Mouse (Mus musculus): Measurements from ENCODE around the gene Stk35. TPM values are rescaled to one million over a fixed set of nuclear protein-coding genes. Genes with fewer than 3 reads are reported as not detected.

Gene Stk35
- 16.4 and 19.3 TPM in 2 replicates for total RNA-seq (2014; fragmentation: Nextera tagmentation)
- total RNA-seq (2017), result 7.5 and 8.7 TPM in 2 replicates

GRCm38 (mm10) chr2:129800271-129800903 lies at the start of gene Stk35:
TSS of gene Stk35 (plus strand) at chr2:129800517.
- ATAC-seq (replicated peaks; ENCODE audit: low FRiP score, low TSS enrichment, poor library complexity, severe bottlenecking), result peak; percentile 92

DNA sequence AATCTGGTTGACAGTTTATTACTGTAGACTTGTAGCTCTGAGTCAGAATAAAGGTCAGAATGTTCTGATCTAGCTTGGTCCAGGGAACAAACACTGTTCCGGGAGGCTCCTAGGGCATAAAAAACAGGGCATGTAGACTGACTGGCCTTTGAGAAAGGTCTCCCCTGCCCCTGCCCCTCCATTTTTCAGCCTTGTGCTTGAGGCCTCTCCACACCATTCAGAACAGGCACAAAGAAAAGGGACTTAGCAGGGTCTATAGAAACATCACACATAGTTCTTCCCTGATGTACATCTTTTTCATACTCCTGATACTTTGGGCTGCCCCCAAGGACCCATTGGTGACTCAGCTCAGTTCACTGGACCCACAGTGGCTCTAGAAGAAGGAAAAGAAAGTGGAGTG lies 18.3 kb upstream of the Stk35 start:
- ATAC-seq (replicated peaks; ENCODE audit: low FRiP score, low TSS enrichment, poor library complexity, severe bottlenecking), result no peak

GRCm38 (mm10) chr2:129796501-129796900 lies 3.8 kb upstream of the Stk35 start:
- no peak for ATAC-seq (replicated peaks; ENCODE audit: low FRiP score, low TSS enrichment, poor library complexity, severe bottlenecking)

- ATAC-seq (replicated peaks; ENCODE audit: low FRiP score, low TSS enrichment, poor library complexity, severe bottlenecking), result no peak
Observed at GRCm38 (mm10) chr2:129797709-129798108, 2.6 kb upstream of the Stk35 start.

- ATAC-seq (replicated peaks; ENCODE audit: low FRiP score, low TSS enrichment, poor library complexity, severe bottlenecking), result no peak
Observed at GRCm38 (mm10) chr2:129798410-129798809, 1.9 kb upstream of the Stk35 start.

DNA sequence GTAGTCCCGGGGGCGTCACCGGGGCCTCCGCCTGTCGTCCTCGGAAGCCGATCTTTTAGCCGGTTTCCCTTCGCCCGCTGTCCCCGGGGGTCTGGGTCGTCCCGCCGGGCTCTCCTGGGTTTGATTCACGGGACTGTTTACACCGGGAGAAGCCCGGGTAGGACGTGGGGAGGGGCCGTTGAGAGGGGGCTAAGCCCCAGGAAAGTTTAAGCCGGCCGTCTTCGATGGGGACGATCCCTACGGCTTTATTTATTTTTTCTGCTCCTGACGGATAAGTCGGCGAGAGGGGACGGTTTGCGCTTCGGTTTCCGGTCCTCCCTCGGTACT lies 550 bp downstream of the Stk35 start:
- ATAC-seq (replicated peaks; ENCODE audit: low FRiP score, low TSS enrichment, poor library complexity, severe bottlenecking), result no peak

GRCm38 (mm10) chr2:129801231-129802029 lies 1.1 kb downstream of the Stk35 start:
- peak; percentile 59 for ATAC-seq (replicated peaks; ENCODE audit: low FRiP score, low TSS enrichment, poor library complexity, severe bottlenecking)

GRCm38 (mm10) chr2:129805486-129805885 lies 5.2 kb downstream of the Stk35 start:
- ATAC-seq (replicated peaks; ENCODE audit: low FRiP score, low TSS enrichment, poor library complexity, severe bottlenecking), result no peak

GRCm38 (mm10) chr2:129806486-129806885 lies 6.2 kb downstream of the Stk35 start:
- ATAC-seq (replicated peaks; ENCODE audit: low FRiP score, low TSS enrichment, poor library complexity, severe bottlenecking), result no peak

GRCm38 (mm10) chr2:129810563-129810962 lies 10.2 kb downstream of the Stk35 start:
- no peak for ATAC-seq (replicated peaks; ENCODE audit: low FRiP score, low TSS enrichment, poor library complexity, severe bottlenecking)

GRCm38 (mm10) chr2:129814033-129814432 lies 13.7 kb downstream of the Stk35 start:
- ATAC-seq (replicated peaks; ENCODE audit: low FRiP score, low TSS enrichment, poor library complexity, severe bottlenecking), result peak; percentile 83

DNA sequence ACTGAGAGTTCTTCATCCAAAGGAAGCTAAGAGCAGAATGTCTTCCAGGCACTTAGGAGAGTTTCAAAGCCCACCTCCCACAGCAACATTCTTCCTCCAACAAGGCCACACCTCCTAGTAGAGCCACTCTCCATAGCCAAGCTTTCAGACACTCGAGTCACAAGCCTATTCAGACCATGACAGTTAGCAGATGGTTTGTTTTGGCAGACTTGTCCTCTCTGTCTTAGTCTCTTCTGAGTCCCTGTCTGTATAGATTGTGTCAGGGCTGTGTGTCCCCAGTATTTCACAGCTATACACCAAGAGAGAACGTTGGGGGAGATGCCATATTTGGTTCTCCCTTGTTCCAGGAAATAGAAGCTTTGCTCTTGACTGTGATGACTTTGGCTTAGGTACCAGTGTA lies 14.8 kb downstream of the Stk35 start:
- ATAC-seq (replicated peaks; ENCODE audit: low FRiP score, low TSS enrichment, poor library complexity, severe bottlenecking), result no peak

DNA sequence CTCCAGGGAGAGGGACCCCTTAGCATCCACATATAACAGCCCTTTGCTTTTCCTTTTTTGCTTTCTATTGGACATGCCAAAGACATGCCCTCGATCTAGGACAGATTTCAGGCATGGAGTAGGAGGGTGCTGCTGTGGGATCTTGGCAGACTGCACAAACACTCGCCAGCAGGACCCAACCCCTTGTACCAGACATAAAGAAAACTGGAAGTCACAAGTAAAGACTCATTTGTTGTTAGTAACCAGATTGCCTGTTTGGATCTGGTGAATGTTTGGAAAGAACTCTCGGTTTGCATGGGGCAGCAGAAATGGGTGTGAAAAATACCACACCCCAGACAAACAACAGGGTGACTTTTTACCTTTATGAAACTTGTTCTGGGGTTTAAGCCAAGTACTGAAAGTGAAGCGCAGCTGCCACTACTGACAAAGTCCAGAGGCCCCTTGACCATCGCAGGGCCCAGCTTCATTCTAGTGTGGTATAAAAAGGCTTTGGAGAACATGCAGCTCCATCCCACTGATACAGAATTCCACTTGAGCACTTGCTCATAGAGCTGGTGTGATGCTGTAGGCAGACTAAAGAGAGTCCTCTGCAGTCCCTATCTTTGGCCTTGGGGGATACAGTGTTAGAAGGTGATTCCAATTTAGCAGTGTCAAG lies 17.4 kb downstream of the Stk35 start:
- ATAC-seq (replicated peaks; ENCODE audit: low FRiP score, low TSS enrichment, poor library complexity, severe bottlenecking), result no peak

DNA sequence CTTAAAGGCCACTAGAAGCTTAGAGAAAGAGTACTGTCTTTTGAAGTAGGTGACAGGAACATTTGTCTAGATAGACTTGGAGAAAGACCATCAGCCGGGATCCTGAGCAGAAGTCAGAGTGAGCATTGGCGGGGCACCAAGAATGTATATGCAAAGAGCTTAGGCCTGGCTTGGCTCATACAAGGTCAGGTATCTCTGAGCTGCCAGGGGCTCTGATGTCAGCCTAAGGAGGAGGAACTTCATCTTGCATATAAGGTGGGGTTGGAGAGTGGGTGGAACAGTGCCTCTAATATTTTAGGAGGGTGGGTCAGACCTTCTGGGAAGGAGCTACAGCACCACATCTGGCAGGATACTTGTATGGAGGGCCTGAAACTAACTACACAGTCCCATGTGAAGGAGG lies 18.6 kb downstream of the Stk35 start:
- no peak; the same call in 1 of the 2 replicates for ATAC-seq (replicated peaks; ENCODE audit: low FRiP score, low TSS enrichment, poor library complexity, severe bottlenecking)

DNA sequence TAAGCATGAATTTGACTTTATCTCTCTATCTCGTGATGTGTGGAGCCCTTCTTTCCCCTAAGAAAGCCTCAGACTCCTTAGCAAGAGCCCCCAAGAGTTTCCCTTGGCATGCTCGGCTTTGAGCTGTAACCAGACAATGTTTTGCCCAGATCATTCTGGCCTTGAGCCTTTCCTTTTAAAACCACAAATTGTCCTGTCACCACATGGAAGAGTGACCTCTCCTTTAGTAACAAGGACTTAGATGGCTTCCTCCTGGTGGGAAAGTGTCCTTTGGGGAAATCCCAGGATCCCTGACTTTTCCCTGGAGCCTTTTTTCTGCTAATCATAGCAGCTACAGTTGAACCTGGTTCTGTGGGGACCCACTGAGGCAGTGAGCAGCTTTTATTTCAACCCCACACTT lies 19.2 kb downstream of the Stk35 start:
- no peak for ATAC-seq (replicated peaks; ENCODE audit: low FRiP score, low TSS enrichment, poor library complexity, severe bottlenecking)

DNA sequence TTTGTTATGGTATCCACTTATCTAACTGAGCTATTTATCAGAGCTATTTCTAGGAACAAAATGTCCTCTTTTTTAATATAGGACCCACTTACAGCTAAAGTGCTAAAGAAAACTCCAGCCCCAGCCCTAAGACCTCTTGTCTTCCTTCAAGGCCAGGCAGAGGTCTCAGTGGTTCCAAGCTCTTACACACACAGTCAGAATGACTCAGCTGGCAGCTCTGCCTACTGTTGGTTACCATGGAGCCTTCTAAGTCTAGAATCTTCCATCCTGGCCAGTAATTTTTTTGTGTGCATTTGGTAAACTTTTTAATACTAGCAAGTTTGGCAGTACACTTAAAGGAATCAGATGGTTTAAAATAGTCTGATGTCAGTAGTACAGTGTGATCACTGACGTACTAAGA lies 19.6 kb downstream of the Stk35 start:
- ATAC-seq (replicated peaks; ENCODE audit: low FRiP score, low TSS enrichment, poor library complexity, severe bottlenecking), result no peak

GRCm38 (mm10) chr2:129821021-129821420 lies 20.7 kb downstream of the Stk35 start:
- no peak for ATAC-seq (replicated peaks; ENCODE audit: low FRiP score, low TSS enrichment, poor library complexity, severe bottlenecking)

DNA sequence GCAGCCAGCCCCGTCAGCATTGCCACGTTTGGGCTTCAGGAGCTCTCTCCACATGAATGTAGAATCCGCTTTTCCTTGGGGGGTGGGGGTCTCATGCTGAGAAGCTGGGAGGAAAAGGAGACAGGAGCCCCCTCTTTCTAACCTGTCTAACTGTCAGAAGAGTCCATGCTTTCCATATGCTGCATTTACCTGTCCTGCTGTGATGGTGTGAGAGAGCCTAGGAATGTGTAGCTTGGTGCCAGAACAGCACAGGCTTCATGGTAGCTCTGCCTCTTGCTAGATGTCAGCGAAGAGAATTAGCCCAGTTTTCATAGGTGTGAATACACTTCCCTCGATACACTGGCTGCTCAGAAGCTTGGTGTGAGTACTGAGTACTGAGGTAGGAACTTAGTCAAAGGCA lies 21.3 kb downstream of the Stk35 start:
- no peak for ATAC-seq (replicated peaks; ENCODE audit: low FRiP score, low TSS enrichment, poor library complexity, severe bottlenecking)

GRCm38 (mm10) chr2:129823310-129823709 lies 23.0 kb downstream of the Stk35 start:
- no peak for ATAC-seq (replicated peaks; ENCODE audit: low FRiP score, low TSS enrichment, poor library complexity, severe bottlenecking)

DNA sequence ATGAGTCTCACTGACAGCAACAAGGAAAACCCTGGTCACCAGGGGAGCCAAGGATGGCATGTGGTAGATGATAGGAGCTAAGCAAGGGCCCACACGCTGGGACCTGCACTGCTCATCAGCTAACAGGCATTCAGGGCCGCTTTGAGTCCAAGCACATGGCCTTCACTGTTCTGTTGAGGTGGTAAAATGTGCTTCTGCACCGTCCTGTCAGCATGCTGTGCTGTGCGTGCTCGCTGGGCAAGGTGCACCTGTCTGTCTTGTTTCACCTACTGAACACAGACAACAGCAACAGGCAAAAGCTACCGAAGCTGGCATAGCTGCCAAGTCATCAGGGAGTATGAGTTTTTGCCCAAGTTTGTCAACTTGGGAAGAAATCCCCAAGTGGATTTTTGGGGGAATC lies 23.9 kb downstream of the Stk35 start:
- ATAC-seq (replicated peaks; ENCODE audit: low FRiP score, low TSS enrichment, poor library complexity, severe bottlenecking), result no peak

- ATAC-seq (replicated peaks; ENCODE audit: low FRiP score, low TSS enrichment, poor library complexity, severe bottlenecking), result no peak
Observed at GRCm38 (mm10) chr2:129826141-129826540, 25.8 kb downstream of the Stk35 start.

Measured in megakaryocyte-erythroid progenitor cell, adult 5-6 weeks (primary cell).